Mouse (Mus musculus) limb, embryonic 15.5 days (tissue): ENCODE results near the gene Rspo1. TPM values are rescaled to one million over a fixed set of nuclear protein-coding genes. Genes with fewer than 3 reads are reported as not detected.

ENCODE experiments used
- ATAC-seq: fragments of 200-750 bp; cut with Nextera tagmentation; 2 replicates; pipeline ENCODE4 v1.8.0; 2017; ENCODE audit warnings: low read depth, moderate TSS enrichment; ENCODE audit not compliant: insufficient number of reproducible peaks, low FRiP score, low TSS enrichment
- H3K27ac ChIP-seq: fragments of 300-500 bp; sonication (generic); 2 replicates; pipeline ENCODE4 v1.5.1; 2015; ENCODE audit warnings: moderate library complexity, mild to moderate bottlenecking, inconsistent platforms
- H3K27me3 ChIP-seq: fragments of 300-500 bp; sonication (generic); 2 replicates; pipeline ENCODE4 v1.6.1; 2015; ENCODE audit warnings: inconsistent platforms
- H3K36me3 ChIP-seq: fragments of 300-500 bp; sonication (generic); 2 replicates; pipeline ENCODE4 v1.6.1; 2015; ENCODE audit warnings: inconsistent platforms
- H3K4me1 ChIP-seq: fragments of 300-500 bp; sonication (generic); 2 replicates; pipeline ENCODE4 v1.6.1; 2015; ENCODE audit warnings: inconsistent platforms
- H3K4me2 ChIP-seq: fragments of 300-500 bp; sonication (generic); 2 replicates; pipeline ENCODE4 v1.6.1; 2015; ENCODE audit warnings: mild to moderate bottlenecking, inconsistent platforms
- H3K4me3 ChIP-seq: fragments of 300-500 bp; sonication (generic); 2 replicates; pipeline ENCODE4 v1.5.1; 2015; ENCODE audit warnings: mild to moderate bottlenecking, inconsistent platforms
- H3K9ac ChIP-seq: fragments of 300-500 bp; sonication (generic); 2 replicates; pipeline ENCODE4 v1.6.1; 2015; ENCODE audit warnings: inconsistent platforms
- H3K9me3 ChIP-seq: fragments of 300-500 bp; sonication (generic); 2 replicates; pipeline ENCODE4 v1.6.1; 2016; ENCODE audit warnings: inconsistent platforms
- WGBS: fragments of 180-500 bp; shearing (Covaris S2); methylation state at CpG from one replicate; pipeline ENCODE4 v1.1.7; 2015; 5-methylcytosine and 5-hydroxymethylcytosine counted together
- polyA plus RNA-seq: library from polyadenylated mRNA; unstranded; fragments of >200 nt; fragmentation: Nextera tagmentation; extraction: Ambion mirVana; gene quantifications from 2 replicates; pipeline ENCODE4 v1.2.1, GENCODE M21; 2015

Rspo1 gene
- polyA plus RNA-seq, 1 experiment from 2014 or later, result 2.4 TPM

GRCm38 (mm10) chr4:125058033-125058432 lies 71.8 kb downstream of the Rspo1 start:
- H3K4me3 ChIP-seq, result no peak overlapping the region
- H3K27me3 ChIP-seq, result no peaks in the 10 kb centered on the region
- WGBS, result 47% methylated on average over 5 of the region's 5 CpGs
- no peaks in the 10 kb centered on the region for H3K9me3 ChIP-seq
- no peak overlapping the region for H3K9ac ChIP-seq
- ATAC-seq, result no peak
- H3K4me2 ChIP-seq, result no peak overlapping the region
- peaks cover 19% of the 10 kb centered on the region for H3K4me1 ChIP-seq
- no peak overlapping the region for H3K27ac ChIP-seq
- H3K36me3 ChIP-seq, result peaks cover 32% of the 10 kb centered on the region

Other genes starting within 250 kb of the Rspo1 start
- 31.0 and 33.5 TPM in 2 replicates for gene Inpp5b, start 244.6 kb upstream of the Rspo1 start, polyA plus RNA-seq
- gene Mtf1, start 184.3 kb upstream of the Rspo1 start, polyA plus RNA-seq, result 10.7 and 12.4 TPM in 2 replicates
- 32.1 and 40.1 TPM in 2 replicates for gene Yrdc, start 135.8 kb upstream of the Rspo1 start, polyA plus RNA-seq
- 51.9 and 55.7 TPM in 2 replicates for gene 1110065P20Rik, start 135.2 kb upstream of the Rspo1 start, polyA plus RNA-seq
- gene Maneal, start 124.3 kb upstream of the Rspo1 start, polyA plus RNA-seq, result 0.25 and 0.52 TPM in 2 replicates
- gene Epha10, start 105.5 kb upstream of the Rspo1 start, polyA plus RNA-seq, result 0.05 and 0.08 TPM in 2 replicates
- 13.8 and 16.6 TPM in 2 replicates for gene 9930104L06Rik, start 49.4 kb upstream of the Rspo1 start, polyA plus RNA-seq
- 95.9 and 97.8 TPM in 2 replicates for gene Cdca8, start 47.1 kb upstream of the Rspo1 start, polyA plus RNA-seq
- 78.4 and 84.7 TPM in 2 replicates for gene Gnl2, start 30.2 kb downstream of the Rspo1 start, polyA plus RNA-seq
- gene Dnali1, start 79.3 kb downstream of the Rspo1 start, polyA plus RNA-seq, result 0.13 TPM in 1 of 2 replicates, not detected in the other
- 30.5 and 31.0 TPM in 2 replicates for gene Snip1, start 80.2 kb downstream of the Rspo1 start, polyA plus RNA-seq
- 48.6 and 49.3 TPM in 2 replicates for gene Meaf6, start 98.7 kb downstream of the Rspo1 start, polyA plus RNA-seq
- gene Zc3h12a, start 141.4 kb downstream of the Rspo1 start, polyA plus RNA-seq, result 1.8 and 2.1 TPM in 2 replicates